Mouse (Mus musculus) lung, embryonic 14.5 days (tissue): ENCODE measurements around the gene Rnf141. TPM values are rescaled to one million over a fixed set of nuclear protein-coding genes. Genes with fewer than 3 reads are reported as not detected.

Experiments used
- ATAC-seq: fragments of 200-750 bp; cut with Nextera tagmentation; 2 replicates; pipeline ENCODE4 v1.8.0; 2017; ENCODE audit warnings: mild to moderate bottlenecking, moderate TSS enrichment, moderate library complexity; ENCODE audit not compliant: insufficient read depth
- DNase-seq: peaks from one replicate; pipeline ENCODE4 v3.0.0-alpha.2; 2015
- H3K27ac ChIP-seq: fragments of 300-500 bp; sonication (generic); 2 replicates; pipeline ENCODE4 v1.5.1; 2014; ENCODE audit warnings: low read depth, mild to moderate bottlenecking, moderate library complexity
- H3K27me3 ChIP-seq: fragments of 300-500 bp; sonication (generic); 2 replicates; pipeline ENCODE4 v1.6.1; 2014; ENCODE audit warnings: low read length, control low read depth; ENCODE audit not compliant: insufficient read depth
- H3K36me3 ChIP-seq: fragments of 300-500 bp; sonication (generic); 2 replicates; pipeline ENCODE4 v1.6.1; 2014; ENCODE audit warnings: control low read depth; ENCODE audit not compliant: insufficient read depth
- H3K4me1 ChIP-seq: fragments of 300-500 bp; sonication (generic); 2 replicates; pipeline ENCODE4 v1.6.1; 2014; ENCODE audit warnings: antibody characterized with exemption, control low read depth; ENCODE audit not compliant: insufficient read depth
- H3K4me2 ChIP-seq: fragments of 300-500 bp; sonication (generic); 2 replicates; pipeline ENCODE4 v1.6.1; 2014; ENCODE audit warnings: mild to moderate bottlenecking
- H3K4me3 ChIP-seq: fragments of 300-500 bp; sonication (generic); 2 replicates; pipeline ENCODE4 v1.5.1; 2014; ENCODE audit warnings: low read depth, low read length
- H3K9ac ChIP-seq: fragments of 300-500 bp; sonication (generic); 2 replicates; pipeline ENCODE4 v1.6.1; 2014
- H3K9me3 ChIP-seq: fragments of 300-500 bp; sonication (generic); 2 replicates; pipeline ENCODE4 v1.6.1; 2016; ENCODE audit warnings: low read depth, low read length, control low read depth
- CTCF ChIP-seq: IDR thresholded peaks from 2 replicates; pipeline ENCODE4 v1.5.1; 2016; ENCODE audit warnings: antibody characterized with exemption, low read depth
- WGBS: fragments of 180-500 bp; shearing (Covaris S2); extraction: QIAGEN DNeasy Blood & Tissue Kit; methylation state at CpG from one replicate; pipeline ENCODE4 v1.1.7; 2014; 5-methylcytosine and 5-hydroxymethylcytosine counted together
- polyA plus RNA-seq: library from polyadenylated mRNA; unstranded; fragments of >200 nt; fragmentation: Nextera tagmentation; extraction: Ambion mirVana; gene quantifications from 2 replicates; pipeline ENCODE4 v1.2.1, GENCODE M21; 2014

The Rnf141 gene
- polyA plus RNA-seq: 37.1 and 39.1 TPM in 2 replicates

GRCm38 (mm10) chr7:110843916-110844874 lies at the start of gene Rnf141:
Gene Rnf141, minus strand, starts transcription at chr7:110844457.
- H3K4me1 ChIP-seq: no peaks in the 10 kb centered on the region
- DNase-seq (peak; percentile 98), ATAC-seq (peak; percentile 96)
- no peaks in the 10 kb centered on the region for H3K36me3 ChIP-seq
- WGBS: under 1% methylated on average over 42 of the region's 42 CpGs
- H3K9me3 ChIP-seq: no peaks in the 10 kb centered on the region
- H3K4me3 ChIP-seq: peak within 1 kb of the TSS; percentile 77
- peak; percentile 79 for TF ChIP-seq CTCF
- H3K27me3 ChIP-seq: no peaks in the 10 kb centered on the region
- H3K4me2 ChIP-seq: peak within 1 kb of the TSS; percentile 79
- H3K9ac ChIP-seq: peak within 1 kb of the TSS; percentile 80
- H3K27ac ChIP-seq: peak within 1 kb of the TSS; percentile 93

GRCm38 (mm10) chr7:110891501-110891986 lies 47.3 kb upstream of the Rnf141 start:
- Histone ChIP-seq H3K9me3 (no peaks in the 10 kb centered on the region), H3K4me1 (peaks cover 3% of the 10 kb centered on the region; the same call in 1 of the 2 replicates), H3K27me3 (no peaks in the 10 kb centered on the region), H3K4me3 (no peak overlapping the region), H3K36me3 (peaks cover 4% of the 10 kb centered on the region; the same call in 1 of the 2 replicates), H3K4me2 (no peak overlapping the region), H3K9ac (no peak overlapping the region), H3K27ac (no peak overlapping the region)
- no peak for ATAC-seq
- TF ChIP-seq CTCF: no peak
- 62% methylated on average over 9 of the region's 9 CpGs for WGBS
- DNase-seq: no peak

GRCm38 (mm10) chr7:110881746-110882333 lies 37.6 kb upstream of the Rnf141 start:
- Histone ChIP-seq H3K9ac (no peak overlapping the region), H3K4me3 (no peak overlapping the region), H3K4me2 (no peak overlapping the region), H3K27me3 (no peaks in the 10 kb centered on the region), H3K4me1 (no peaks in the 10 kb centered on the region), H3K36me3 (0 out of 2 replicates have a peak, but pooled peaks cover 2% of the 10 kb centered on the region), H3K27ac (no peak overlapping the region), H3K9me3 (no peaks in the 10 kb centered on the region)
- 67% methylated on average over 2 of the region's 2 CpGs for WGBS
- DNase-seq (no peak), ATAC-seq (no peak)
- TF ChIP-seq CTCF: no peak

GRCm38 (mm10) chr7:110878028-110878427 lies 33.8 kb upstream of the Rnf141 start:
- Histone ChIP-seq H3K9ac (no peak overlapping the region), H3K9me3 (no peaks in the 10 kb centered on the region), H3K27ac (peak overlapping the region; percentile 60; the same call in 1 of the 2 replicates), H3K4me2 (no peak overlapping the region), H3K4me3 (no peak overlapping the region), H3K4me1 (no peaks in the 10 kb centered on the region), H3K27me3 (no peaks in the 10 kb centered on the region), H3K36me3 (peaks cover 7% of the 10 kb centered on the region; the same call in 1 of the 2 replicates)
- DNase-seq (no peak), ATAC-seq (no peak)
- 77% methylated on average over 4 of the region's 4 CpGs for WGBS
- TF ChIP-seq CTCF: no peak

- ATAC-seq: peak; percentile 79; the same call in 1 of the 2 replicates
- H3K27ac ChIP-seq: peak overlapping the region; percentile 60
- peaks cover 7% of the 10 kb centered on the region; the same call in 1 of the 2 replicates for H3K36me3 ChIP-seq
- no peak overlapping the region for H3K4me3 ChIP-seq
- TF ChIP-seq CTCF: no peak
- WGBS: 41% methylated on average over 4 of the region's 4 CpGs
- DNase-seq: peak; percentile 79
- H3K9me3 ChIP-seq: no peaks in the 10 kb centered on the region
- H3K9ac ChIP-seq: no peak overlapping the region
- H3K4me1 ChIP-seq: no peaks in the 10 kb centered on the region
- no peak overlapping the region for H3K4me2 ChIP-seq
- H3K27me3 ChIP-seq: no peaks in the 10 kb centered on the region
Observed at GRCm38 (mm10) chr7:110876965-110877364, 32.7 kb upstream of the Rnf141 start.

- 85% methylated on average over 5 of the region's 5 CpGs for WGBS
Observed at GRCm38 (mm10) chr7:110868807-110869206, 24.6 kb upstream of the Rnf141 start.

GRCm38 (mm10) chr7:110867116-110867515 lies 22.9 kb upstream of the Rnf141 start:
- Histone ChIP-seq H3K4me2 (no peak overlapping the region), H3K36me3 (peaks cover 14% of the 10 kb centered on the region; the same call in 1 of the 2 replicates), H3K9me3 (no peaks in the 10 kb centered on the region), H3K4me3 (no peak overlapping the region), H3K9ac (no peak overlapping the region), H3K27ac (no peak overlapping the region), H3K27me3 (no peaks in the 10 kb centered on the region), H3K4me1 (peaks cover 9% of the 10 kb centered on the region; the same call in 1 of the 2 replicates)
- DNase-seq: no peak
- WGBS: 85% methylated on average over 6 of the region's 6 CpGs
- no peak for ATAC-seq
- TF ChIP-seq CTCF: no peak

More at GRCm38 (mm10) chr7:110868807-110869206, 24.6 kb upstream of the Rnf141 start:
- Histone ChIP-seq H3K27me3 (no peaks in the 10 kb centered on the region), H3K27ac (no peak overlapping the region), H3K4me2 (no peak overlapping the region), H3K4me3 (no peak overlapping the region), H3K4me1 (peaks cover 9% of the 10 kb centered on the region; the same call in 1 of the 2 replicates), H3K9ac (no peak overlapping the region), H3K9me3 (no peaks in the 10 kb centered on the region), H3K36me3 (peaks cover 14% of the 10 kb centered on the region; the same call in 1 of the 2 replicates)
- no peak for TF ChIP-seq CTCF
- DNase-seq: no peak
- no peak for ATAC-seq
